Mouse (Mus musculus): ENCODE measurements at regions not wholly inside any gene's neighbourhood (a gene's known extent, or its start where the extent isn't known, plus 50 kb on each side); places are given as distances from the start of the nearest gene placed in this dataset.

DNA sequence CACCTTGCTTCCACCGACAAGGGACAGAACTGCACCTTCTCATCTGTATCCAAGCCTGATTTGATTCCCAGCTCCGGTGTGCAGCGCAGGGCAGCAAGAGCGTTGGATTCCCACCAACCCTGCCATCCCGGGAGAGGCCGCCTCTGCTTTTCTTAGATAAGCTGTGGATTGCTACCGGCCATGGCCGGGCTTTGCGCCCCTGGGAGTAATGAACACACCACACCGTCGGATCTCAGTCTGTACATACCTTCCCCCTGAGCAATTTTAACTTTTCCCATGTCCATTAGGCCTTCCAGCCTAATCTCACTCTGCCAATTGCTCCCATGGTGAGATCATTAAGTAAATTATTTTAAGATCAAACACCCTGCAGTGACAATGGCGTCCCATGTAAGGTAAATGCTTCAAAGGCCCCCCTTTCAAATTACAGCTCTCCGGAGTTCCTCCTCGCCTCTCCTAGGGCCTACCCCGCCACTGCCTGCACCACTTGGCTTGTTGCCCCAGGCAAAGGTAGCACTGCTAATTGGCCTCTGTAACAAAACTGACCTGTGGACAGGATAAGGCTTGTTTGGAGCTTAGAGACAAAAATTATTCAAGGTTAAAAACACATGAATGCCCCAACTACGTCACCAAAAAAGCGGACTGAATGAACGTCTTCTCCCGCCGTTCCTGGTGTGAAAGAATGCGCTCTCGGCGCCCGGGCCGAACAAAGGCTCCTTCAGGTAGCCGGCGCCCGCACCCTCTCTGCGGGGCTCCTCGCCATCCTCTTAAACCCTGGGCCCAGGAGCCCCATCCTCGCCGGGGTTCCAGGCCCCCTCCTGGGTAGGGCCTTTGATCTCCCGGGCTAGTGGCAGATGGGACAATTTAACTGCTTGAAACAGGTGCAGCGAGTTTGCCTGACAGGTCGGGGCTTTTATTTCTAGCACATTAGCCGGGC is 228.5 kb upstream of the Sp4 start:
- peak; percentile 11 for DNase-seq

GRCm38 (mm10) chr12:118521770-118522169 is 220.5 kb upstream of the Sp4 start:
- no peak for DNase-seq

DNA sequence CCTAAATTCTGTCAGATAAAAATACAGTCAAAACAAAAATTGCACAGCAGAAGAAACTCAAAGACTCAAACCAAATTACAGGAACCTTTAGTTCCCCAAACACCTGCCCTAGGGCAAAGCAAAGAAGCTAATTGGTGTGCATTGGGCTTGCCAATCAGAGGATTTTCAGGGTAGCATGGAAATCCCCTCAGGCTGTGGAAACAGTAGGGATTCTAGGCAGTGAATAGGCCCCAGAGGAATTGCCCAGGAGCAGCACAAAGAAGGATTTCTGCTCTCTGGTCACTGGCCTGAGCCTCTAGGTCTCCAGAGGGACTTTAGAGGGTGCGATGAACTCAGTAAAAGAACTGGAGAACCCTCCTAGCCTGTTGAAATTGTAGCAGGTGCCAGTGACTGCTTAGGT is 220.1 kb upstream of the Sp4 start:
- no peak for DNase-seq

DNA sequence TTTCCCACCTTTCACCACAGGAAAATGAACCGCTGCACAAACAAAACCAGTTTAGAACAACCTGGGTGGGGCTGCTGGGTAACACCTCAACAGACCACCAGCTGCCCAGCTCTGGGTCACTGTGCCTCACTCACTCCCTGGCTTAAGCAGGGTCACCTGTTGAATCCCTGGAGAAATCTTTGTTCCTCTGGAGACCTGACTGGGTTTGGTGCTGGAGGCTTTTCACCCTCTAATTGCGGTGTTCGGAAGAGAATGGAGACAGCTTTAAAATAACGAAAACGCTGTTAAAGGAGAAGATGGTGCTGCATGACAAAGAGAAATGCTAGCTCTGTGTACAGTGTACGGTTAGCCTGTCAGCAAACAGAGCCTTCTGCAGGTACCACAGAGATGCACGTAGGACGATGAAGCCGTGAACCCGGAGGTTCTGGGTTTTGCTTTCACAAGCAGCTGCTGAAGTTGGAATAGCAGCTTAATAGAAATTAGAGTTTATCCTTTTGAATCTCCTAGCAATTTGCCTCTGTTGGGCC is 218.6 kb upstream of the Sp4 start:
- DNase-seq, result no peak

GRCm38 (mm10) chr12:118510989-118511388 is 209.7 kb upstream of the Sp4 start:
- no peak for DNase-seq

DNA sequence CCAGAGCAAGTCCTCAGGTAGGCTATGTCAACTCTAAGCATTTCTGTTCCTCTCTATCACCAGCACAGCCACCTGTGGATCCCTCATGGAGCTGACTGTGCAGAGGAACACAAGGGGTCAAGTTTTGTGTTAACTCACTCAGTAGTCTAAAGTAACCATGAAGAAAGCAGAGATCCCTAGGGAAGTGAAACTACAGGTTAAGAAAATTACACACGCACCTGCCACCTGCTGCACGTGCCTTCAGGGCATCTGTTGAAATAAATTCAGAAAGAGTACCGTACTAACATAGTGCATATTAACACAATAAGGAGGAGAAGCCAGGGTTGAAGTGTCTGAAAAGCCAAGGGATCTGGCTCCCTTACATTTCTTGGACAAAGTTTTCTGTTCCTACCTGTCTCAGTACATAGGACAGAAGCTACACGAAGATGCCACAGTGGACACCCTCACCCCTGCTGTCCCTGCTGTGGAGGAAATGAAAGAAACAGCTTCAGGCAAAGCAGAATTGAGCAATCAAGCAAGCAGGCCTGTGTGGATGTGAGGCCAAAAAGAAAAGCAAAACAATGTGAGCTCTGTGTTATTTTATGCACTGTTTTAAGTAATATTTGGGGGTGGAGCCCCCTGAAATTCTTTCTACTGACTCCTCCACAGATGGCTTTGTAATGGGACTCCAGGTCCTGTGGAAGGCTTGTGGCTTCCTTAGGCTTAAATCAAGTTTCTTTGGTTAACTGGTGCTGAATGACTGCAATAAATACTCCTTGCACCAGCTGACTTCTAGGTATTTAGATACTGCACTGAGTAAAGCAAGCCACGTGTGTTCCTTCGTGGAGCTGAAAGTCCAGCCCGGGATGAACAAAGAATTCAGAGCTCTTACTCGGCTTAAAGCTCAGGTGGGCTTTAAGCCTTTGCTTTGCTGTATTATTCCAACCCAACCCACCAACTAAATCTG is 208.0 kb upstream of the Sp4 start:
- DNase-seq, result no peak

- no peak for DNase-seq
These were observed 199.2 kb upstream of the Sp4 start for GRCm38 (mm10) chr12:118500392-118500791.

DNA sequence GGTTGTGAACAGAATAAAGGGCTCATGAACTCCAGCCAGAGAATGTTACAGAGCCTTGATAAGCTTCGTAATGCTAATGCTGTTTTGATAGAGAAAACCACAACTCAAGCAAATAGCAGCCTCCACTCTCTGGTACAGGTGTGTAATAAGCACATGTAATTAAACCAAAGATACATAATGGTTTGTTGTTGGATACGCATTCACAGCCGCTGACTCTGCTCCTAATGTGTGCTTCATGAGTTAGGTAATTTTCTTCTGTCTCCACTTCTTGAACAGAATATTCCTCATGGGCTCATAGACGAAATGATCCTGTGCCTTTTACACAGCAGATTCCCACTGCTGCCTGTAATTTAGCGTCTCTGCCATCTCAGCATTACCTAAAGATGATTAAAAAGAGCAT is 186.8 kb upstream of the Sp4 start:
- DNase-seq, result no peak

DNA sequence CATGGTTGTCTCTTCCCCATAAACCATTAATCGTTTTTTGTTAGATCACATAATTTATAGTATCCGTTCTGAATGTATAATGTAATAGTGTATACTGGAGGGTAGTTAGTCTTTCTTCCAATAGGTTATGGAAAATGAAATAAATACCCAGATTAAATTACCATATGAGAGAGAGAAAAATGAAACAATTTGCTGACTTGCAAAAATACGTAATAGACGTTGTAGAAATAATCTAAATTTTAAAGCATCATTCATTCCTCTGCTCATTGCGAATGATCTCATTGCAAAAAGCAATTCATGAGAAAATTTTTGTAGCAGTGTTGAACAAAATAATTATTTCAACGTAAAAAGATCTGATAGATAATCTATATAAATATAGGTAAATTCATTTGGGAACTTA is 185.2 kb upstream of the Sp4 start:
- DNase-seq, result no peak

DNA sequence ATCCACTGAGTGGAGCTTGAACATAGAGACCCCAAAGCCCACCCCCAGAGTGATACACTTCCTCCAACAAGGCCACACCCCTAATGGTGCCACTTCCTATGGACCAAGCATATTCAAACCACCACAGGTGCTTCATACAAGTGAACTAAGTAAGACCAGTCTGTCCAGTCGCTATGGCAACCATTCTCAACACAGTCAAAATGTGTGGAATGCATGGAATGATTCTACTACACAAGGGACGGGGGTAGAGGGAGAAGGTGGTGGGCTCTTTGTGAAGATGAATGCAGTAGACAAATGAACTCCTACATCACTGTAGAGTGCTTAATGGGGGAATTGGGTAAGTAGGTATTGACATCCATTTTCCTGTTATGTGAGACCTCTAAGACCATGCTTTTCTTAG is 180.1 kb upstream of the Sp4 start:
- DNase-seq, result no peak

DNA sequence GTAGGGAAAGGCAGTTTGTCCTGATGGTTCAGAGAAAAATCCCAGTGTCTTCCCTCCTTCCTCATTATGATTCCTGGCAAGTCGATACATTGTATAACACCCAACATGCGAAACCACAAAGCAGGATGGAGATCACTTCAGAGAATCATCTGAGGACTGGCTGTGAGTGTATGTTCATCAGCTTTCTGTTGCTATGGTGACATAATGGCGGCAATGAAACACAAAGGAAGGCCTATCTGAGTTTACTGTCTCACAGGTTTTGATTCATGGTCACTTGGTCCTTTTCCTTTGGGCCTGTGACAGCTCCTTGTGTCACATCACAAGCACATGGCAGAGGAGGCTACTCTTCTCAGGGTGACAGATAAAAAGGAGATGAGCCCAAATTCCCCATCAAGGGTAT is 173.5 kb upstream of the Sp4 start:
- no peak for DNase-seq

GRCm38 (mm10) chr12:118466837-118467236 is 165.6 kb upstream of the Sp4 start:
- no peak for DNase-seq

- peak; percentile 55 for DNase-seq
These were observed 156.5 kb upstream of the Sp4 start for GRCm38 (mm10) chr12:118457493-118458408.

DNA sequence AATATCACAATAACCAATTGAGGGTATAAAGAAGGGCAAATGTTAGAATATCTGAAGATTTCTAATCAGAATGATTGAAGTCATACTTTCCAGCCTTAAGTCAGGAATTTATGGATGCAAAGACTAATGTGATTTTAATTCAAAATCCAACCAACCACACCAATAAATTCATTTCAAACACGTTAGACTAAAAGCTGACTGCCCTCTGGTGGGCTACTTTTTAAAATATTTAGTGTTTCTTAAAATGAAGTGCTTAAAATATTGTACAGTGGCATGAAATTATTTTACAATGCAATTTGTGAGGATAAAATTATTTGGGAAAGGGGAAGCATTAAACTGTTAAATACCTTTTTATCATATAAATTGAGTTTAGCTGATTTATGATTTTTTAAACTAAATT is 154.4 kb upstream of the Sp4 start:
- DNase-seq, result no peak

GRCm38 (mm10) chr12:118439626-118440025 is 138.4 kb upstream of the Sp4 start:
- no peak for DNase-seq

- DNase-seq, result no peak
These were observed 137.6 kb upstream of the Sp4 start for GRCm38 (mm10) chr12:118438882-118439281.

- no peak for DNase-seq
These were observed 131.5 kb upstream of the Sp4 start for GRCm38 (mm10) chr12:118432703-118433102.

- DNase-seq, result no peak
These were observed 127.1 kb upstream of the Sp4 start for GRCm38 (mm10) chr12:118428384-118428783.

GRCm38 (mm10) chr12:118415956-118416355 is 114.7 kb upstream of the Sp4 start:
- no peak for DNase-seq

- DNase-seq, result no peak
These were observed 110.7 kb upstream of the Sp4 start for GRCm38 (mm10) chr12:118411767-118412430.

GRCm38 (mm10) chr12:118410917-118411316 is 109.7 kb upstream of the Sp4 start:
- DNase-seq, result no peak

GRCm38 (mm10) chr12:118405135-118405534 is 103.9 kb upstream of the Sp4 start:
- DNase-seq, result no peak

Measured in kidney, adult 18-20 months (tissue).